Mouse (Mus musculus): ENCODE measurements around the gene Slc36a3.

GRCm38 (mm10) chr11:55162670-55163069 lies 11.2 kb upstream of the Slc36a3 start:
- TF ChIP-seq CTCF (IDR thresholded peaks at IDR 0.05; ENCODE audit: low read depth), result peak; percentile 82
- TF ChIP-seq EP300 (IDR thresholded peaks at IDR 0.05; ENCODE audit: low read depth), result no peak
